ENCODE assay signal across 17 mouse cellular contexts in genomic region chr14:31909291-31909690, GRCm38 (mm10).
A peak's percentile ranks its signal among the peaks of the same experiment; 100 is the strongest.
DNase-seq lines count a peak whose midpoint lies in the region; ATAC-seq and TF ChIP-seq lines count a peak whose summit lies in the region.
"Had no signal": no experiment of that assay in that cellular context is flagged by ENCODE, and none has a peak within 500 bp of the region (broad histone marks: within the 10 kb centered on the region; RNA-seq: fewer than 3 reads in every experiment).

No protein-coding gene starts in this region.

- no peak overlapping the region for H3K4me2 ChIP-seq in lung, embryonic 14.5 days
- H3K4me2 ChIP-seq in forebrain, embryonic 12.5 days, result no peak overlapping the region
- H3K4me2 ChIP-seq: embryonic facial prominence, embryonic 12.5 days; hindbrain, embryonic 12.5 days; midbrain, embryonic 13.5 days; neural tube, embryonic 13.5 days had no signal

- no peak overlapping the region for H3K9ac ChIP-seq in lung, embryonic 14.5 days
- no peak overlapping the region for H3K9ac ChIP-seq in forebrain, embryonic 12.5 days
- H3K9ac ChIP-seq: embryonic facial prominence, embryonic 12.5 days; hindbrain, embryonic 12.5 days; liver, embryonic 14.5 days; midbrain, embryonic 13.5 days; neural tube, embryonic 13.5 days had no signal

- no peaks in the 10 kb centered on the region for H3K4me1 ChIP-seq in lung, embryonic 14.5 days (ENCODE audit: insufficient read depth)
- H3K4me1 ChIP-seq in lung, adult 2 months (ENCODE audit: control insufficient read depth, insufficient read depth, low read length), result no peaks in the 10 kb centered on the region
- H3K4me1 ChIP-seq in forebrain, embryonic 12.5 days, result no peaks in the 10 kb centered on the region
- H3K4me1 ChIP-seq: embryonic facial prominence, embryonic 12.5 days; hindbrain, embryonic 12.5 days; midbrain, embryonic 13.5 days; neural tube, embryonic 13.5 days had no signal

- 0 out of 2 replicates have a peak overlapping the region, but pooled peaks have one; percentile 20 for H3K27ac ChIP-seq in lung, embryonic 14.5 days (ENCODE audit: low read depth)
- no peak overlapping the region for H3K27ac ChIP-seq in forebrain, embryonic 12.5 days
- H3K27ac ChIP-seq: embryonic facial prominence, embryonic 12.5 days; hindbrain, embryonic 12.5 days; liver, embryonic 14.5 days; midbrain, embryonic 13.5 days; neural tube, embryonic 13.5 days had no signal

- DNase-seq in adrenal gland, postnatal 14 days, result peak; percentile 30
- DNase-seq in adrenal gland, postnatal 10 days, result no peak
- peak; percentile 60 for DNase-seq in lung, embryonic 14.5 days
- no peak for DNase-seq in lung, adult 2 months
- peak; percentile 60 for DNase-seq in kidney, postnatal 14 days
- peak; percentile 13 for DNase-seq in skeletal muscle tissue, adult 2 months (ENCODE audit: low read depth, low spot score)
- no peak for DNase-seq in left cerebral cortex, adult 8-10 months (ENCODE audit: low spot score in 2 of 2)
- DNase-seq: cerebellum, postnatal 14 days; right cerebral cortex, adult 18-20 months; thymus, postnatal 25 days had no signal

- WGBS in lung, embryonic 14.5 days, result 33% methylated on average over 4 of the region's 4 CpGs
- WGBS in lung, adult 2 months, result 26% methylated on average over 4 of the region's 4 CpGs
- 84% methylated on average over 4 of the region's 4 CpGs for WGBS in forebrain, embryonic 12.5 days

- H3K27me3 ChIP-seq in lung, embryonic 14.5 days (ENCODE audit: insufficient read depth, low read length), result no peaks in the 10 kb centered on the region
- no peaks in the 10 kb centered on the region for H3K27me3 ChIP-seq in forebrain, embryonic 12.5 days
- H3K27me3 ChIP-seq: embryonic facial prominence, embryonic 12.5 days; hindbrain, embryonic 12.5 days; midbrain, embryonic 13.5 days; neural tube, embryonic 13.5 days had no signal

- H3K9me3 ChIP-seq in lung, embryonic 14.5 days (ENCODE audit: low read depth, low read length), result no peaks in the 10 kb centered on the region
- H3K9me3 ChIP-seq in forebrain, embryonic 12.5 days, result 0 out of 2 replicates have a peak, but pooled peaks cover 5% of the 10 kb centered on the region
- H3K9me3 ChIP-seq: embryonic facial prominence, embryonic 12.5 days; hindbrain, embryonic 12.5 days; midbrain, embryonic 13.5 days; neural tube, embryonic 13.5 days had no signal

- no peak for TF ChIP-seq CTCF in lung, embryonic 14.5 days (IDR thresholded peaks at IDR 0.05; ENCODE audit: low read depth)
- TF ChIP-seq CTCF in lung, adult 2 months (IDR thresholded peaks at IDR 0.05; ENCODE audit: insufficient read depth, low read length), result no peak

- H3K36me3 ChIP-seq in lung, embryonic 14.5 days (ENCODE audit: insufficient read depth), result no peaks in the 10 kb centered on the region
- no peaks in the 10 kb centered on the region for H3K36me3 ChIP-seq in forebrain, embryonic 12.5 days (replicated peaks)
- H3K36me3 ChIP-seq: embryonic facial prominence, embryonic 12.5 days; hindbrain, embryonic 12.5 days; midbrain, embryonic 13.5 days; neural tube, embryonic 13.5 days had no signal

- H3K4me3 ChIP-seq in lung, embryonic 14.5 days (ENCODE audit: low read depth, low read length), result no peak overlapping the region
- H3K4me3 ChIP-seq in lung, adult 2 months (replicated peaks; ENCODE audit: extremely low read depth, low read depth, low read length), result no peak overlapping the region
- H3K4me3 ChIP-seq in forebrain, embryonic 12.5 days (replicated peaks), result no peak overlapping the region
- H3K4me3 ChIP-seq: embryonic facial prominence, embryonic 12.5 days; hindbrain, embryonic 12.5 days; midbrain, embryonic 13.5 days; neural tube, embryonic 13.5 days had no signal

- no peak for ATAC-seq in lung, embryonic 14.5 days (ENCODE audit: insufficient read depth)
- ATAC-seq in forebrain, embryonic 12.5 days (ENCODE audit: low FRiP score), result no peak
- ATAC-seq: forebrain, embryonic 16.5 days; midbrain, embryonic 13.5 days had no signal

- no peak for TF ChIP-seq POLR2A in lung, adult 2 months (IDR thresholded peaks at IDR 0.05; ENCODE audit: borderline replicate concordance, extremely low read depth, low read depth, low read length)

Comparison
In these comparisons a context has a peak if more than half of its experiments do, and no peak if none do; other contexts are left out.
1. DNase-seq: peak in adrenal gland, postnatal 14 days (single experiment), lung, embryonic 14.5 days (single experiment), kidney, postnatal 14 days (single experiment) and skeletal muscle tissue, adult 2 months (single experiment); none in adrenal gland, postnatal 10 days (single experiment), lung, adult 2 months (single experiment) and left cerebral cortex, adult 8-10 months (0 of 2).